ENCODE assay signal across 28 mouse cellular contexts in genomic region chr10:15757503-15757902, GRCm38 (mm10).
DNase-seq lines count a peak whose midpoint lies in the region; ATAC-seq and TF ChIP-seq lines count a peak whose summit lies in the region.
"Had no signal": no experiment of that assay in that cellular context is flagged by ENCODE, and none has a peak within 500 bp of the region (broad histone marks: within the 10 kb centered on the region; RNA-seq: fewer than 3 reads in every experiment).

No protein-coding gene starts in this region.

- H3K9ac ChIP-seq in MEL (ENCODE audit: control insufficient read depth, low read depth, low read length, poor library complexity, severe bottlenecking) = no peak overlapping the region
- no peak overlapping the region for H3K9ac ChIP-seq in liver, embryonic 11.5 days (ENCODE audit: low read depth, low read length)
- H3K9ac ChIP-seq: heart, embryonic 12.5 days; heart, embryonic 15.5 days; hindbrain, embryonic 13.5 days had no signal

- DNase-seq in 416B (ENCODE audit: low read depth) (peak; percentile 77), MEL (ENCODE audit: low read depth, low spot score) (peak; percentile 48)
- no peak for DNase-seq in right cerebral cortex, postnatal 36 days (ENCODE audit: low spot score in 2 of 2)
- no peak for DNase-seq in liver, embryonic 11.5 days (ENCODE audit: low spot score)
- no peak for DNase-seq in forebrain, embryonic 10.5 days (ENCODE audit: extremely low spot score, low spot score)
- DNase-seq: adrenal gland, adult 2 months; adrenal gland, postnatal 14 days; B cell, adult 2 months; cerebellum, adult 11 months; cerebellum, adult 2 months; cerebellum, postnatal 10 days; cerebellum, postnatal 36 days; gastrocnemius, postnatal 10 days; gastrocnemius, postnatal 36 days; heart, adult 11 months; heart, postnatal 10 days; heart, postnatal 36 days; kidney, adult 18-20 months had no signal

- TF ChIP-seq RAD21 in MEL (IDR thresholded peaks at IDR 0.05; ENCODE audit: low read depth, low read length) = no peak

- no peaks in the 10 kb centered on the region for H3K9me3 ChIP-seq in MEL (replicated peaks; ENCODE audit: insufficient read depth, low read length)
- no peaks in the 10 kb centered on the region for H3K9me3 ChIP-seq in liver, embryonic 11.5 days (ENCODE audit: control insufficient read depth, low read length)
- no peaks in the 10 kb centered on the region for H3K9me3 ChIP-seq in forebrain, embryonic 10.5 days
- H3K9me3 ChIP-seq: heart, embryonic 12.5 days; heart, embryonic 15.5 days; hindbrain, embryonic 10.5 days; hindbrain, embryonic 13.5 days had no signal

- H3K79me2 ChIP-seq in MEL (ENCODE audit: control insufficient read depth, insufficient read depth, low read length, poor library complexity) = no peaks in the 10 kb centered on the region

- H3K4me2 ChIP-seq in liver, embryonic 11.5 days = no peak overlapping the region
- H3K4me2 ChIP-seq: heart, embryonic 12.5 days; heart, embryonic 15.5 days; hindbrain, embryonic 13.5 days had no signal

- ATAC-seq in common myeloid progenitor, adult 5-6 weeks (replicated peaks; ENCODE audit: low read depth, poor library complexity, severe bottlenecking) = peak; percentile 74; the same call in 1 of the 2 replicates
- peak; percentile 93 for ATAC-seq in megakaryocyte progenitor cell, adult 5-6 weeks (replicated peaks; ENCODE audit: poor library complexity)
- no peak for ATAC-seq in liver, embryonic 11.5 days (replicated peaks; ENCODE audit: low FRiP score)
- ATAC-seq: forebrain, embryonic 16.5 days; hindbrain, postnatal 0 days; inflammation-experienced regulatory T-cells, adult 6 months; intestine, embryonic 16.5 days had no signal

- TF ChIP-seq POLR2A in MEL (IDR thresholded peaks at IDR 0.05; ENCODE audit: control insufficient read depth in 1 of 2, insufficient read depth in 1 of 2, low read depth in 1 of 2, low read length in 2 of 2, poor library complexity in 1 of 2) = no peak

- no peak for TF ChIP-seq EP300 in MEL (IDR thresholded peaks at IDR 0.05; ENCODE audit: low read depth in 1 of 2, low read length in 2 of 2)

- TF ChIP-seq CTCF in MEL (IDR thresholded peaks at IDR 0.05 in 2 of 3, conservative IDR thresholded peaks at IDR 0.05 in 1 of 3; ENCODE audit: control insufficient read depth in 1 of 3, insufficient read depth in 1 of 3, low read depth in 2 of 3, low read length in 3 of 3, poor library complexity in 1 of 3, severe bottlenecking in 1 of 3) = no peak

- 33% methylated on average over 1 of the region's 1 CpGs for WGBS in liver, embryonic 11.5 days
- WGBS in forebrain, embryonic 10.5 days = 41% methylated on average over 1 of the region's 1 CpGs

- no peaks in the 10 kb centered on the region for H3K27me3 ChIP-seq in MEL (ENCODE audit: control insufficient read depth in 1 of 2, insufficient read depth in 2 of 2, low read length in 2 of 2)
- no peaks in the 10 kb centered on the region for H3K27me3 ChIP-seq in liver, embryonic 11.5 days (replicated peaks; ENCODE audit: control insufficient read depth, insufficient read depth, low read length)
- H3K27me3 ChIP-seq in forebrain, embryonic 10.5 days (ENCODE audit: poor library complexity, severe bottlenecking) = no peaks in the 10 kb centered on the region
- H3K27me3 ChIP-seq: heart, embryonic 12.5 days; heart, embryonic 15.5 days; hindbrain, embryonic 13.5 days had no signal

- no peak overlapping the region for H3K27ac ChIP-seq in MEL (ENCODE audit: control insufficient read depth, low read depth, low read length)
- no peak overlapping the region for H3K27ac ChIP-seq in liver, embryonic 11.5 days (ENCODE audit: low read depth, low read length)
- H3K27ac ChIP-seq in forebrain, embryonic 10.5 days = no peak overlapping the region
- H3K27ac ChIP-seq: heart, embryonic 15.5 days; hindbrain, embryonic 10.5 days; hindbrain, embryonic 13.5 days; hindbrain, postnatal 0 days had no signal

- H3K36me3 ChIP-seq in MEL (ENCODE audit: control insufficient read depth in 1 of 2, insufficient read depth in 2 of 2, low read length in 2 of 2) = peaks cover 0 to 24% of the 10 kb centered on the region in 2 experiments; a peak in 2 of 4 replicates
- H3K36me3 ChIP-seq in liver, embryonic 11.5 days (ENCODE audit: control insufficient read depth, insufficient read depth, low read length) = no peaks in the 10 kb centered on the region
- H3K36me3 ChIP-seq in forebrain, embryonic 10.5 days (replicated peaks) = no peaks in the 10 kb centered on the region
- H3K36me3 ChIP-seq: heart, embryonic 12.5 days; heart, embryonic 15.5 days; hindbrain, embryonic 10.5 days; hindbrain, embryonic 13.5 days had no signal

- H3K4me1 ChIP-seq in MEL (ENCODE audit: control insufficient read depth in 1 of 2, insufficient read depth in 2 of 2, low read length in 2 of 2) = peaks cover 0 to 4% of the 10 kb centered on the region in 2 experiments; a peak in 1 of 4 replicates
- no peaks in the 10 kb centered on the region for H3K4me1 ChIP-seq in liver, embryonic 11.5 days (replicated peaks; ENCODE audit: control insufficient read depth, insufficient read depth, low read length)
- H3K4me1 ChIP-seq in forebrain, embryonic 10.5 days = no peaks in the 10 kb centered on the region
- H3K4me1 ChIP-seq: hindbrain, embryonic 10.5 days had no signal

- no peak overlapping the region for H3K4me3 ChIP-seq in MEL (ENCODE audit: control insufficient read depth in 1 of 2, insufficient read depth in 1 of 2, low read depth in 2 of 2, low read length in 2 of 2)
- H3K4me3 ChIP-seq in liver, embryonic 11.5 days (ENCODE audit: low read depth, low read length) = no peak overlapping the region
- H3K4me3 ChIP-seq in forebrain, embryonic 10.5 days = no peak overlapping the region
- H3K4me3 ChIP-seq: heart, embryonic 12.5 days; heart, embryonic 15.5 days; hindbrain, embryonic 10.5 days; hindbrain, embryonic 13.5 days had no signal

TF ChIP-seq in MEL, 35 proteins besides CTCF, POLR2A, EP300 and RAD21:
- TF ChIP-seq MAZ (IDR thresholded peaks at IDR 0.05; ENCODE audit: low read depth, low read length) = no peak
- 0 out of 2 replicates have a peak, but pooled peaks have one; percentile 17 for TF ChIP-seq GATA1 (IDR thresholded peaks at IDR 0.05; ENCODE audit: low read depth, low read length)

Comparison
In these comparisons a context has a peak if more than half of its experiments do, and no peak if none do; other contexts are left out.
1. DNase-seq: peak in 416B (single experiment) and MEL (single experiment); none in right cerebral cortex, postnatal 36 days (0 of 2), liver, embryonic 11.5 days (single experiment) and forebrain, embryonic 10.5 days (single experiment).